Mouse (Mus musculus) E14TG2a.4 (cell line): Measurements from ENCODE around the gene Plek2.

Experiments used
- H3K27me3 ChIP-seq: 2 replicates; pipeline ENCODE4 v1.6.1; 2014; ENCODE audit warnings: low read length, control low read depth; ENCODE audit not compliant: insufficient read depth
- H3K36me3 ChIP-seq: 2 replicates; pipeline ENCODE4 v1.6.1; 2014; ENCODE audit warnings: low read length, control low read depth; ENCODE audit not compliant: insufficient read depth
- H3K4me1 ChIP-seq: replicated peaks from 2 replicates; pipeline ENCODE4 v1.6.1; 2014; ENCODE audit warnings: low read depth, low read length, control low read depth
- H3K4me3 ChIP-seq: replicated peaks from 2 replicates; pipeline ENCODE4 v1.5.1; 2014; ENCODE audit warnings: mild to moderate bottlenecking, low read length
- H3K9me3 ChIP-seq: 2 replicates; pipeline ENCODE4 v1.6.1; 2014; ENCODE audit warnings: low read length, control low read depth
- CTCF ChIP-seq: conservative IDR thresholded peaks from 2 replicates; pipeline ENCODE4 v1.5.1; 2014; ENCODE audit warnings: low read length
- NANOG ChIP-seq: IDR thresholded peaks from 2 replicates; pipeline ENCODE4 v1.6.1; 2014; ENCODE audit warnings: borderline replicate concordance, low read length, mixed read lengths
- POU5F1 ChIP-seq: IDR thresholded peaks from 2 replicates; pipeline ENCODE4 v1.6.1; 2014; ENCODE audit warnings: low read length, borderline replicate concordance

The Plek2 gene

GRCm38 (mm10) chr12:78901467-78901866, 5.3 kb downstream of the Plek2 start:
- TF ChIP-seq CTCF: no peak
- TF ChIP-seq NANOG: no peak
- no peak for TF ChIP-seq POU5F1
- H3K27me3 ChIP-seq: peaks cover 15% of the 10 kb centered on the region
- H3K4me1 ChIP-seq: peaks cover 4% of the 10 kb centered on the region
- no peaks in the 10 kb centered on the region for H3K36me3 ChIP-seq
- no peak overlapping the region for H3K4me3 ChIP-seq
- H3K9me3 ChIP-seq: no peaks in the 10 kb centered on the region

- TF ChIP-seq POU5F1: no peak
- no peak for TF ChIP-seq NANOG
- no peak for TF ChIP-seq CTCF
- peaks cover 3% of the 10 kb centered on the region; the same call in 1 of the 2 replicates for H3K4me1 ChIP-seq
- no peaks in the 10 kb centered on the region for H3K36me3 ChIP-seq
- no peak overlapping the region for H3K4me3 ChIP-seq
- H3K27me3 ChIP-seq: peaks cover 3% of the 10 kb centered on the region; the same call in 1 of the 2 replicates
- H3K9me3 ChIP-seq: no peaks in the 10 kb centered on the region
Measured at GRCm38 (mm10) chr12:78897861-78898260, 8.9 kb downstream of the Plek2 start.

GRCm38 (mm10) chr12:78891149-78891548, 15.6 kb downstream of the Plek2 start:
- no peak for TF ChIP-seq CTCF
- TF ChIP-seq NANOG: no peak
- no peak for TF ChIP-seq POU5F1
- H3K36me3 ChIP-seq: peaks cover 19% of the 10 kb centered on the region
- no peaks in the 10 kb centered on the region for H3K9me3 ChIP-seq
- no peaks in the 10 kb centered on the region for H3K4me1 ChIP-seq
- peaks cover 3% of the 10 kb centered on the region; the same call in 1 of the 2 replicates for H3K27me3 ChIP-seq
- H3K4me3 ChIP-seq: no peak overlapping the region

- peaks cover 3% of the 10 kb centered on the region; the same call in 1 of the 2 replicates for H3K27me3 ChIP-seq
- no peak overlapping the region for H3K4me3 ChIP-seq
- H3K4me1 ChIP-seq: no peaks in the 10 kb centered on the region
- no peaks in the 10 kb centered on the region for H3K9me3 ChIP-seq
- peaks cover 30% of the 10 kb centered on the region for H3K36me3 ChIP-seq
- TF ChIP-seq POU5F1 (no peak), NANOG (no peak), CTCF (no peak)
Measured at GRCm38 (mm10) chr12:78890062-78890461, 16.7 kb downstream of the Plek2 start.

- TF ChIP-seq CTCF: no peak
- no peak for TF ChIP-seq NANOG
- TF ChIP-seq POU5F1: no peak
- Histone ChIP-seq H3K4me1 (peaks cover 10% of the 10 kb centered on the region), H3K36me3 (peaks cover 89% of the 10 kb centered on the region), H3K9me3 (no peaks in the 10 kb centered on the region), H3K4me3 (no peak overlapping the region), H3K27me3 (no peaks in the 10 kb centered on the region)
Measured at GRCm38 (mm10) chr12:78874581-78874980, 32.2 kb downstream of the Plek2 start.

GRCm38 (mm10) chr12:78868115-78868514, 38.6 kb downstream of the Plek2 start:
- Histone ChIP-seq H3K9me3 (no peaks in the 10 kb centered on the region), H3K36me3 (peaks cover 85% of the 10 kb centered on the region), H3K4me3 (no peak overlapping the region), H3K27me3 (no peaks in the 10 kb centered on the region), H3K4me1 (peaks cover 40% of the 10 kb centered on the region)
- TF ChIP-seq POU5F1: no peak
- TF ChIP-seq NANOG: no peak
- TF ChIP-seq CTCF: no peak

GRCm38 (mm10) chr12:78865434-78865833, 41.3 kb downstream of the Plek2 start:
- peak; percentile 62 for TF ChIP-seq CTCF
- TF ChIP-seq POU5F1: no peak
- peaks cover 65% of the 10 kb centered on the region for H3K36me3 ChIP-seq
- H3K4me3 ChIP-seq: no peak overlapping the region
- no peaks in the 10 kb centered on the region for H3K9me3 ChIP-seq
- peaks cover 39% of the 10 kb centered on the region for H3K4me1 ChIP-seq
- no peaks in the 10 kb centered on the region for H3K27me3 ChIP-seq

- Histone ChIP-seq H3K4me3 (peak overlapping the region; percentile 96), H3K9me3 (no peaks in the 10 kb centered on the region), H3K4me1 (peaks cover 66% of the 10 kb centered on the region), H3K27me3 (no peaks in the 10 kb centered on the region), H3K36me3 (peaks cover 45% of the 10 kb centered on the region)
- TF ChIP-seq POU5F1 (no peak), NANOG (no peak), CTCF (no peak)
Measured at GRCm38 (mm10) chr12:78862254-78862730, 44.5 kb downstream of the Plek2 start.

GRCm38 (mm10) chr12:78861496-78862253, 45.1 kb downstream of the Plek2 start, which contains the start of the genes Atp6v1d and Eif2s1:
TSS of gene Atp6v1d (minus strand) at chr12:78861638.
TSS of gene Eif2s1 (plus strand) at chr12:78861819.
- Histone ChIP-seq H3K4me3 (peak within 1 kb of the TSS; percentile 96), H3K27me3 (no peaks in the 10 kb centered on the region), H3K4me1 (peaks cover 66% of the 10 kb centered on the region), H3K36me3 (peaks cover 42% of the 10 kb centered on the region), H3K9me3 (no peaks in the 10 kb centered on the region)
- TF ChIP-seq NANOG (no peak), POU5F1 (no peak), CTCF (peak; percentile 87)
